Mouse (Mus musculus) heart, embryonic 12.5 days (tissue): ENCODE measurements around the gene Kcnj4. TPM values are rescaled to one million over a fixed set of nuclear protein-coding genes. Genes with fewer than 3 reads are reported as not detected.
A peak's percentile ranks its signal among the peaks of the same experiment; 100 is the strongest.

Experiments
- ATAC-seq: fragments of 200-750 bp; cut with Nextera tagmentation; 2 replicates; pipeline ENCODE4 v1.8.0; 2017; ENCODE audit warnings: moderate TSS enrichment, moderate library complexity; ENCODE audit not compliant: insufficient number of reproducible peaks, low FRiP score
- H3K27ac ChIP-seq: fragments of 300-500 bp; sonication (generic); 2 replicates; pipeline ENCODE4 v1.5.1; 2016; ENCODE audit warnings: mild to moderate bottlenecking, moderate library complexity; ENCODE audit not compliant: poor library complexity, severe bottlenecking
- H3K27me3 ChIP-seq: fragments of 300-500 bp; sonication (generic); replicated peaks from 2 replicates; pipeline ENCODE4 v1.6.1; 2016; ENCODE audit warnings: mild to moderate bottlenecking, moderate library complexity
- H3K36me3 ChIP-seq: fragments of 300-500 bp; sonication (generic); 2 replicates; pipeline ENCODE4 v1.6.1; 2016; ENCODE audit warnings: mild to moderate bottlenecking, moderate library complexity
- H3K4me1 ChIP-seq: fragments of 300-500 bp; sonication (generic); replicated peaks from 2 replicates; pipeline ENCODE4 v1.6.1; 2016; ENCODE audit warnings: mild to moderate bottlenecking
- H3K4me2 ChIP-seq: fragments of 300-500 bp; sonication (generic); 2 replicates; pipeline ENCODE4 v1.6.1; 2016; ENCODE audit warnings: mild to moderate bottlenecking, moderate library complexity
- H3K4me3 ChIP-seq: fragments of 300-500 bp; sonication (generic); 2 replicates; pipeline ENCODE4 v1.5.1; 2016; ENCODE audit warnings: mild to moderate bottlenecking
- H3K9ac ChIP-seq: fragments of 300-500 bp; sonication (generic); 2 replicates; pipeline ENCODE4 v1.6.1; 2016; ENCODE audit warnings: mild to moderate bottlenecking, moderate library complexity
- H3K9me3 ChIP-seq: fragments of 300-500 bp; sonication (generic); replicated peaks from 2 replicates; pipeline ENCODE4 v1.6.1; 2016; ENCODE audit warnings: mild to moderate bottlenecking, moderate library complexity
- WGBS: fragments of 180-500 bp; shearing (Covaris S2); methylation state at CpG from one replicate; pipeline ENCODE4 v1.1.7; 2016; 5-methylcytosine and 5-hydroxymethylcytosine counted together
- microRNA-seq: library from miRNA; unstranded; fragments of <30 nt; microRNA quantifications from one replicate; pipeline ENCODE4, GENCODE M21; 2017
- polyA plus RNA-seq: library from polyadenylated mRNA; unstranded; fragments of >200 nt; fragmentation: Nextera tagmentation; extraction: Ambion mirVana; gene quantifications from 2 replicates; pipeline ENCODE4 v1.2.1, GENCODE M21; 2016

Gene Kcnj4
- polyA plus RNA-seq, 1 experiment from 2014 or later = 0.41 TPM

DNA sequence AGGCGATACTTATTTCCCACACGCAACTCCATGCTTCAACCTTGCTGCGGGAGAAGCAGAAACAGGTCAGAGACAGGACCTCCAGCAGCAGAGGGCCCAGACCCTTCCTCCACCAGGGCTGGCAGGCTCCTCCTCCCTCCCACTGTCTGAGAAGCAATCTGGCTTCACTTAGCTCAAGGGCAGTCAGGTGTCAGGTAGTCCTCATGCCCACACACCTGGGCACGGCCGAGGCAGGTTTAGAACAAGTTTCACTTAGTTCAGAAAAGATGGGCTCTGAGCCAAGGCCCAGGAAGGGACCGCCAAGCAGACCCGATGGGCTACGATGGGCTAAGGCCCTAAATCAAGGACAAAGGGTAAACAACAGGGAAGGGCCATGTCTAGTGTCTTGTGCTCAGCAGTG, 66.2 kb downstream of the Kcnj4 start:
- H3K4me1 ChIP-seq = peaks cover 84% of the 10 kb centered on the region

DNA sequence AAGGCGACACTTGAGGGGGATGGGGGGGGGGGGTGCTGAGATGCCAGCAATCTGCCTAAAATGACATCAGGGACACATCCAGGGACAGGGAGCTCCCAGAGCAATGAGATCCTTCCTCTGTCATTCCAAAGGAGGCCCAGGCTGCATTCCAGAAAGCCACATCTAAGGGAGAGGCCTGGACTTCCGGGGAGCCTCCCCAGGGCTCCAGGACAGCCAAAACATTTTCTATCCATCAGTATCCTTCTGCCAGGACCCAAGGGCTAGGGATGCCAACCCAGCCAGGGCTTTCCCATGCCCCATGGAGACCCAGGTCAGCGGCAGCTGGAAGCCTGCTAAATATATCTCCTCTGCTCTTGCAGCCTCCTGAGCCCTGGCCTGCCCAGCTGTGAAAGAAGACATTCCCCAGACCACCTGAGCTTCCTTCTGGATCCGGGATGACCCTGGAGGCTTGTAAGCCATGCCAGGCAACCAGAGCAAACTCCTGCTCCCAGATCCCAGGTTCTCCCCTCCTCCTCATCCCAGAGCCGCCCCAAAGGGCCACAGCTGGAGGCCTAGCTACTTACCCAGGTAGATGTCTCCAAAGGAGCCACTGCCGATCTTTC, 66.7 kb downstream of the Kcnj4 start:
- Histone ChIP-seq H3K36me3 (peaks cover 48% of the 10 kb centered on the region), H3K27me3 (no peaks in the 10 kb centered on the region), H3K9ac (peak overlapping the region; percentile 92), H3K4me3 (no peak overlapping the region), H3K4me1 (peaks cover 89% of the 10 kb centered on the region), H3K4me2 (peak overlapping the region; percentile 88), H3K9me3 (0 out of 2 replicates have a peak, but pooled peaks cover 4% of the 10 kb centered on the region), H3K27ac (peak overlapping the region; percentile 92)
- ATAC-seq = no peak
- 49% methylated on average over 6 of the region's 6 CpGs for WGBS

More for the DNA sequence above, 66.2 kb downstream of the Kcnj4 start:
- Histone ChIP-seq H3K4me2 (peak overlapping the region; percentile 88), H3K9me3 (0 out of 2 replicates have a peak, but pooled peaks cover 3% of the 10 kb centered on the region), H3K4me3 (no peak overlapping the region), H3K27me3 (no peaks in the 10 kb centered on the region), H3K27ac (peak overlapping the region; percentile 92), H3K9ac (peak overlapping the region; percentile 92), H3K36me3 (peaks cover 46% of the 10 kb centered on the region)
- ATAC-seq = no peak
- WGBS = 71% methylated on average over 8 of the region's 8 CpGs

- Histone ChIP-seq H3K27me3 (no peaks in the 10 kb centered on the region), H3K9me3 (0 out of 2 replicates have a peak, but pooled peaks cover 4% of the 10 kb centered on the region), H3K4me3 (no peak overlapping the region), H3K9ac (0 out of 2 replicates have a peak overlapping the region, but pooled peaks have one; percentile 92), H3K36me3 (peaks cover 48% of the 10 kb centered on the region), H3K4me2 (0 out of 2 replicates have a peak overlapping the region, but pooled peaks have one; percentile 88), H3K27ac (peak overlapping the region; percentile 92), H3K4me1 (peaks cover 91% of the 10 kb centered on the region)
- WGBS = 75% methylated on average over 12 of the region's 12 CpGs
- no peak for ATAC-seq
Measured at GRCm38 (mm10) chr15:79437541-79438208, 67.4 kb downstream of the Kcnj4 start.

DNA sequence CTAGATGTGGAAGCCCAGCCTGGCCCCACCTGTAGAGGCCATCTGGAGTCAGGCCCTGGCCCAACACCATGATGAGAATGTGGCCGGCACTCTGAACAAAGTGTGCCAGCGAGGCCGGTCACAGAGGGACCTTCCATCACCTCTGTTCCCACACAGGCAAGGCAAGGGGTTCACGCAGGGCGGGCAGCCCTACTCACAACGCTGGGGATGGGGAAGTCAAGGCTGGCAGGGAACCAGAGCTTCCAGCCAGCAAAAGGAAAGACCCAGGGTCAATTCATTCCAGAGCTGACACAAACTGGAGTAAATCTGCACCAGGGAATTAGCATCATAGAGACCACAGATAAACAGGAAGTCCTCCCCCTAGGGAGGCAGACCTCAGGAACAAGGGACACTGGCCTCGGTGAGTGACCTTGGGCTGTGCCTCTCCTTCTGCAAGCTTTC, 68.5 kb downstream of the Kcnj4 start:
- Histone ChIP-seq H3K4me3 (no peak overlapping the region), H3K4me2 (no peak overlapping the region), H3K27ac (peak overlapping the region; percentile 78), H3K9ac (peak overlapping the region; percentile 56; the same call in 1 of the 2 replicates), H3K9me3 (0 out of 2 replicates have a peak, but pooled peaks cover 4% of the 10 kb centered on the region), H3K4me1 (peaks cover 97% of the 10 kb centered on the region), H3K27me3 (no peaks in the 10 kb centered on the region), H3K36me3 (peaks cover 53% of the 10 kb centered on the region)
- no peak for ATAC-seq
- WGBS = 73% methylated on average over 7 of the region's 7 CpGs

GRCm38 (mm10) chr15:79435191-79435671, 69.8 kb downstream of the Kcnj4 start:
- no peaks in the 10 kb centered on the region for H3K27me3 ChIP-seq
- peaks cover 65% of the 10 kb centered on the region for H3K36me3 ChIP-seq
- H3K4me2 ChIP-seq = peak overlapping the region; percentile 21; the same call in 1 of the 2 replicates
- no peak for ATAC-seq
- peak overlapping the region; percentile 78 for H3K27ac ChIP-seq
- H3K4me3 ChIP-seq = no peak overlapping the region
- 25% methylated on average over 7 of the region's 7 CpGs for WGBS
- peaks cover 93% of the 10 kb centered on the region for H3K4me1 ChIP-seq
- H3K9ac ChIP-seq = peak overlapping the region; percentile 56; the same call in 1 of the 2 replicates
- H3K9me3 ChIP-seq = 0 out of 2 replicates have a peak, but pooled peaks cover 4% of the 10 kb centered on the region

Small RNA genes within 50 kb of the gene (microRNA-seq; reads per million reads assigned to microRNA genes)
- gene Gm44302 = not detected

Other genes starting within 250 kb of the Kcnj4 start
- 9.3 and 11.9 TPM in 2 replicates for gene Baiap2l2, start 219.7 kb downstream of the Kcnj4 start, polyA plus RNA-seq
- 12.1 and 14.4 TPM in 2 replicates for gene Pla2g6, start 176.9 kb downstream of the Kcnj4 start, polyA plus RNA-seq
- 1.9 and 2.6 TPM in 2 replicates for gene Maff, start 158.6 kb downstream of the Kcnj4 start, polyA plus RNA-seq
- gene Tmem184b, start 101.7 kb downstream of the Kcnj4 start, polyA plus RNA-seq = 77.2 and 82.3 TPM in 2 replicates
- 103 and 111 TPM in 2 replicates for gene Csnk1e, start 49.7 kb downstream of the Kcnj4 start, polyA plus RNA-seq
- gene Kdelr3, start 11.2 kb upstream of the Kcnj4 start, polyA plus RNA-seq = 49.6 and 51.9 TPM in 2 replicates
- 37.1 and 39.9 TPM in 2 replicates for gene Ddx17, start 41.5 kb upstream of the Kcnj4 start, polyA plus RNA-seq
- 1.5 and 1.8 TPM in 2 replicates for gene Dmc1, start 99.9 kb upstream of the Kcnj4 start, polyA plus RNA-seq
- 0.60 and 0.93 TPM in 2 replicates for gene Fam227a, start 153.7 kb upstream of the Kcnj4 start, polyA plus RNA-seq
- gene Cby1, start 154.0 kb upstream of the Kcnj4 start, polyA plus RNA-seq = 40.9 and 42.0 TPM in 2 replicates
- gene Tomm22, start 165.6 kb upstream of the Kcnj4 start, polyA plus RNA-seq = 234 and 237 TPM in 2 replicates
- gene Josd1, start 182.7 kb upstream of the Kcnj4 start, polyA plus RNA-seq = 29.0 and 29.1 TPM in 2 replicates
- gene Gtpbp1, start 185.6 kb upstream of the Kcnj4 start, polyA plus RNA-seq = 32.8 and 33.6 TPM in 2 replicates
- 4.5 and 4.9 TPM in 2 replicates for gene Sun2, start 237.3 kb upstream of the Kcnj4 start, polyA plus RNA-seq